Mouse (Mus musculus) cerebellum, postnatal 25 days (tissue): ENCODE measurements around the gene Aqp2.

Source experiments
- DNase-seq, 2 experiments: peaks; one replicate each; pipeline ENCODE4 v3.0.0; 2021; ENCODE audit warnings: mixed read lengths in 2 of 2

Gene Aqp2

DNA sequence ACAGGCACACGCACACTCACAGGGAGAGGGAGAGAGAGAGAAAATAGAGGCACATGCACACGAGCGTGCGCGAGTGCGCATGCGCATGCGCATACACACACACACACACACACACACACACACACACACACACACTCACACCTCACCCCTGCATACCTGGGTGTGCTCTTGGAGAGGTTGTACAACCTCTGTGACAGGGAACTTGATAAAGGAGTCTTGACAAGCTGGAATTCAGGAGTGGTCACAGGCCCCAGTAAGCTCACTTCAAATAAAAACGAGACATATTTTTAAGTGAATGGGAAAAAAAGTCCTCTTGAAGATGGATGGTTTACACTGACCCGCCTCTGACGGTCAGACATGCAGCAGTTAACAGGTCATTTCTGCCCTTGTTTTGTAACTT lies 43.2 kb downstream of the Aqp2 start:
- no peak for DNase-seq

DNA sequence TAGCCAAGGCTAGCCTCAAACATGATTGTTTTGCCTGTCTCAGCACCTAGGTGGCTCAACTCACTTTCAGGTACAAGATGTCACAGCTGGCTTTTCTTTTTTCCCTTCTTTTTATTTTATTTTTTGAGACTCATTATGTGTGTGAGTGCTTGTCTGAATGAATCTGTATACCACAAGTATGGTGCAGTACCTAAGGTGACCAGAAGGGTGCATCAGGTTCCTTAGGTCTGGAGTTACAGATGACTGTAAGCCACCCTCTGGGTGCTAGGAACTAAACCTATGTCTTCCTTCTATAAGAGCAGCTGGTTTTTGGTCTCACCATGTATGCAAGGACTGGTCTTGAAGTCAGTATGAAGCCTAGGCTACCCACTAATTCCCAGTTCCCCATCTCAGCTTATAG lies 52.8 kb downstream of the Aqp2 start:
- DNase-seq: no peak
